Mouse (Mus musculus) heart, adult 9 months (tissue): ENCODE measurements around the gene Vsir.

Experiments
- DNase-seq, 2 experiments: peaks; one replicate each; pipeline ENCODE4 v3.0.0; 2022; ENCODE audit warnings: low spot score in 2 of 2

Vsir gene

GRCm38 (mm10) chr10:60346701-60347405 lies at the start of gene Vsir:
Gene Vsir (plus strand): TSS chr10:60346851.
- DNase-seq = peak; percentile 86 to 90

DNA sequence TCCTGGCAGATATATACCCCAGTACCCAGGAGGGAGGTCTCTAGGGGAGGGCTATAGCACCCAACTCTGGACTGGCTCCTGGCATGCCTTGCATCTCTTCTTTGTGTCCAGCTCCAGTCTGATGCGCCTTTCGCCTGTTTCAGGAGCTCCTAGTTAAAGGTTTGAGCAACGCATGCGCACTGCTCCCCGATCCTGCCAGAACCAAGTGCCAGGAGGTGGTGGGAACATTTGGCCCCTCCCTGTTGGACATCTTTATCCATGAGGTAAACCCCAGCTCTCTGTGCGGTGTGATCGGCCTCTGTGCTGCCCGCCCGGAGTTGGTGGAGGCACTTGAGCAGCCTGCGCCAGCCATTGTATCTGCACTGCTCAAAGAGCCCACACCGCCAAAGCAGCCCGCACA lies 47.0 kb upstream of the Vsir start:
- no peak for DNase-seq

DNA sequence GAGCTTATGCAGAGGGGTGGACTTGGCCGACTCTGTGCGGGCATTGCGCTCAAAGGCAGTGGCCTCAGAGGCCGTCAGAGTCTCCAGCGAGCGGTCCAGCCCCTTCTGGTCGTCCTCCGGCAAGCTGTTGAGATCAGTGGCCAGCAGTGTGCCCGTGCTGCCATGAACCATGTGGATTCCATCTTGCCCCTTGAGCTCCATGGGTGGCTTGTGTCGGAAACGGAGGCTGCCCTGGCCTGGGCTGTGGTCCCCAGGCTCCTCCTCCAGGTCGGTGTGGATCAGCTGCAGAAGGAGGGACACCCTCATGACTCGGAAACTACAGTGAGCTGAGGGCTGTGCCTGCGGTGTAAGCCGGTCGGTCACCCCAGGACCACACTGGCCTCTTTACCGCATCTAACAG lies 43.2 kb upstream of the Vsir start:
- no peak for DNase-seq

DNA sequence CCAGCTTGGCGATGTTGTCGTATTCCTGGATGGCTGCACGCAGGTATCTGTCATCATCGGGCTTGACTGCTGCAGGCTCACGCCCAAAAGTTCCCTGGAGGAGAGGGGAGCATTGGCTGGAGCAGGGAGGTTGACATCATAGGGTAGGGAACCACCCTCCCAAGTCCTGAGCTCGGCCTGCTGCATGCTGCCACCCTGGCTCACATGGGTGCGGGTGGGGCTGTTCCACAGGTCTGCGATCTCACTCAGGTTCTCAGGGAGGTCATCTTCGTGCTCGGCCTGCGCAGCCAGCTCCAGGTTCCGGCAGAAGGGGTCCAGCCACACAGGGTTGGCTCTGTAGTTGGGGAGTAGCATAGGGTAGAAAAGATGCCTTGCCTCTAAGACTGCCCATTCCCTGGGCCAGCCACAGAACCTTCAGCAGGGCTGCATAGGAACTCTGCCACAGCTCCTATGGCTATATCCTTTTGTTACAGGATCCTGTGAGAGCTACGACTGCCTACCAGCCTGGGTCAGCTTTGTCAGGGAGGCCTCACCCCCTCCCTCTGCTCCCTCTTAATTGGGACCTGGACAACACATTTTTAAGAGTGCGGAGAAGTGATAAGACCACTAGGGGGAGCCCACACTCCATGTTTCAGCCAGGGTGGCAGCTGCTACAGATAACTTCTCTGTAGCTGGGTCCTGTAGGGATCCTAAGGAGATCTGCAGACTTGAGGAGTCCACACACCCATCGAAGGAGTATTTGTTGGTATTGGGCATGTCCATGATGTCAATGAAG lies 41.6 kb upstream of the Vsir start:
- DNase-seq = peak; percentile 59 to 71

DNA sequence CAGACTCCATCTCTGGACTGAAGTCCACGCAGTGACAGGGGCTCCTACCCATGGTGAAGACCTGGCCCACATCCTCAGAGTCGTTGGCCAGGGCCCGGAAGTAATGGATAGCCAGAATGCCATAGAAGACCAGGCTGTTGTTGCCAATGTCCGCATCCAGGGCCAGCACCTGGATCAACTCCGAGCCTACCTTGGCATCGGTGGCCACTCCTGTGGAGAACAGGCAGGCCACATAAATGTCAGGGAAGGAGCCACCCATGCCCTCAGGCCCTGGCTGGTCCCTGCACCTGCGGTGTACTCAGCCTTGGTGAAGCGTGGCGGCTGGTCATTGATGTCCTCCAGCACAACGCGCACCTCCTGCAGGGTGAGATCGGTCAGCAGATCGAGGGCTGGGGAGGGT lies 36.0 kb upstream of the Vsir start:
- DNase-seq = no peak

GRCm38 (mm10) chr10:60313606-60314005 lies 33.0 kb upstream of the Vsir start:
- no peak for DNase-seq

DNA sequence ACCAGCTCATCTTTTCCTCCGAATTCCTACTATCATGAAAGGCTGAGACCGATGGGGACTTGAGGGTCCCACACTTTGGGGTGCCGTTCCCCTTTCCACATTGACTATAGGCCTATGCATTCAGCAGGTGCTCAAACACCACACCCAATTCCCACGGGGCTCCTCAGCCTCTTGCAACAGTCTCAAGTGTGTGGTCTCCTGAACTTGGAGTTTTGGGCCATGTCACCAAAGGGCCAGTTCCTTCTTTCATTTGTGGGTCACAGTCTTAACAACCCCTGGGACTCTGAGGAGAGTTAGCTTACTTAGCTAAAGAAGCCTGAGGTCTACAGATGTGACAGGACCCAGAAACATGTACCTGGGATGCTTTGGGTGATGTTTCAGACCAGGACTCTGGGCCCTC lies 30.5 kb upstream of the Vsir start:
- DNase-seq = no peak

DNA sequence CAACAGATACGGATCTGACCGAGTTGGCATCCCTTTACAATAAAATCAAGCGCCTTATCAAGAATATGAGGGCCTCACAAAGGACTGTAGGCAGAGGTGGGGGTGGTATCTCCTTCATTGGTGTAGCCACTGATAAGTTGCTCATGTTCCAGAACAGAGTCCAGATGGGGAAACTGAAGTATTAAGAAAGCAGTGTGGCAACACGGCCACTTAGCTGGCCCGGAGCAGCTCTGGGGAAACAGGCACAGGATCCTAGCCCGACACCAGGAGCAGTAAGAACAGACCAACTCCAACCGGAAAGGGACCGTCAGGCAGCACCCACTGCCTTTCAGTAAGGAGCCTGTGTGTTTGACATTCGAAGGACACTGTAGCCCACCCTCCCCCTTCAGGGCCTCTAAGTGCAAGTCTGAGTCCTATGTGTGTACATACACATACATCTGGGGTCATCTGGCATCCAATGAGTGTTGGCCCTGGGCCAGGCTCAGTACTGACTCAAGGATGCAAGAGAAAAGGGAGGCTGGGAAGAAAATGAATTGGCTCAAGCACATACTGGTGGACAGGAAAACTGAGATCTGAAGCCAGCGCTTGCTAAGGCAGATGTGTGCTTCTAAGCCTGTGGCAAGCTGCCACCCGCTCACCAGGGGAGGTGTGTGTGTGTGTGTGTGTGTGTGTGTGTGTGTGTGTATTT lies 17.5 kb upstream of the Vsir start:
- no peak for DNase-seq

GRCm38 (mm10) chr10:60334583-60334982 lies 12.1 kb upstream of the Vsir start:
- no peak for DNase-seq

DNA sequence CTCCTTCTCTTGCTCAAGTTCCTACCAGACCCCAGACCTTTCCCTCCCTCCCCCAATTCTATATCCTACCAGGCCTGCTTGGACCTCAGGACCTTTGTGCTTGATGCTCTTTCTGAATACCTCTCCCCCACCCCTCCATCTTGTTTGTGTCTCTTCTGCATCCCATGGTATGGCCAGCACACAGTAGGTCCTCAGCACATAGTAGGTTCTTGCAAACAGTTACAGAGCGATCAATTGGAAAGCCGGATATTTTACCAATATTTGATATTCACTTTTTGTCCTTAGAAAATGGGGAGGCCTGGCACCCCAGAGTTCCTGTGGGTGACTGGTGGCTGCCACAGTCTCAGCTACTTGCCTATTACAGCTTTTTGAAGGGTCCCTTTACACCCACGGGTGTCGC lies 11.6 kb upstream of the Vsir start:
- no peak for DNase-seq

DNA sequence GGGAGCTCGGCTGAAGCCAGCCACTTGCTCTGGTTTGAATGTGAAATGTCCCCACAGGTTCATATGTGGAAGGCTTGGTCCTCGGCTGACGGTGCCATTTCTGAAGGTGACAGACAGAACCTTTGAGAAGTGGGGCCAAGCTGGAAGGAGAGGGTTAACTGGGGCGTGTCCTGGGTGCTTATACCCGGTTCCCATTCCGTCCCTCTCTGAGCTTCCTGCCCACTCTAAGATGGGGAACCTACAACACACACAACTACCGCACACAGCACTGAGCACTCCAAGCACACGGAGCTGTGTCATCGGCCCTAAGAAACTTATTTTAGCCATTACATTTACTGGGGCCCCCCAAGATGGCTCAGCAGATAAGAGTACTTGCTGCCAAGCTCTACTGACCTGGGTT lies 5.1 kb upstream of the Vsir start:
- DNase-seq = no peak

GRCm38 (mm10) chr10:60344111-60344510 lies 2.5 kb upstream of the Vsir start:
- no peak for DNase-seq

- no peak for DNase-seq
Measured at GRCm38 (mm10) chr10:60346056-60346455, 595 bp upstream of the Vsir start.

- no peak for DNase-seq
Measured at GRCm38 (mm10) chr10:60347768-60348610, 1.3 kb downstream of the Vsir start.

- peak; percentile 82 to 89 for DNase-seq
Measured at GRCm38 (mm10) chr10:60349056-60349455, 2.4 kb downstream of the Vsir start.

GRCm38 (mm10) chr10:60349644-60350043 lies 3.0 kb downstream of the Vsir start:
- DNase-seq = no peak

GRCm38 (mm10) chr10:60350077-60350804 lies 3.6 kb downstream of the Vsir start:
- DNase-seq = no peak

DNA sequence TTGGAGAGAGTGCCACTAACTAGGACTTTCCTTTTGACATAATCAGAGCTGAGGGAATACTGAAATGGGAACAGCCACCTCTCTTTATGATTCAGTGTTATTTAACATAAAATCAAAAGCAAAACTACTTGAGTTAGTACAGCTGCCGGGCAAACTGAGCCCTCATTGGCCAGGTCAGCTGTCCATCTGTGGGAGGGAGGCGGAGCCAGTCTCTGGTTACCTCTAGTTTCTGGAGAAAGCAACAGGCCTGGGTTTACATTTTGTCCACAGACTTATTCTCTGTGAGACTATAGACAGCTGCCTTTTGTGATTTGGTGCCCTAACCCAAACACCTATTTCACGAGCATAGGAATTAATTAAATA lies 4.1 kb downstream of the Vsir start:
- DNase-seq = peak; percentile 88 to 92

GRCm38 (mm10) chr10:60351248-60351647 lies 4.6 kb downstream of the Vsir start:
- DNase-seq = no peak

DNA sequence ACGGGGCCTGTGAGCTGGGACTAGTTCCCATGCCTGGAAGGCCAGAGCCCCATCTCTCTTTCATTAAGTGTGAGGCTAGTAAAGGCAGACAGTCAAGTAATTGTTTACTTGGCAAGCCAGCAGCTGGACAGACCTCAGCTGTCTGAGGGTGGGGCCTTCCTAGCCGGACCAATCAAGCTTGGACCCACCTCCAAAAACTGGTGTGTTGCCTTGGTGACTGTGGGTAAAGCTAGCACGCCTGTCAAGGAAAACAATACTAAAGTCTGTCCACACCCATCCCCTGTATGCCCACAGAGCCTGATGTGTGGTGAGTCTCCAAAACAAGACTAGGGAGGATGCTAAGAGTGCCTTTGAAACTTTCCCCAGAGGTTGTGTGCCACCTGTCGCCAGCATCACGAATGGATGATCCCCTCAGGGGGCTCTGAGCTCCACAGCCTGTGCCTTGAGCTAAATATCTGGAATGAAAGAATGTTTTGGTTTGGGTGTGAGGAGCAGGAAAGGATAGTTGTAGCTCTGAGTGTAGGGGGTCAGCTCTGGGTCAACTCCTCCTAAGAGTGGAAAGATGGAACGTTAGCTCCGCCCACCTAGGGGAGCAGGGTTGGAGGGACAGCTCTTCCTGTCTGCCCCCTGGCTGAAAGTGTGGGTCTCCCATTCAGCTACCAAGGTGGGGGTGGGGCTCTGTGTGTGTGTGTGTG lies 5.3 kb downstream of the Vsir start:
- peak; percentile 90 to 94 for DNase-seq
